Mouse (Mus musculus) kidney, adult 9 months (tissue): ENCODE measurements around the gene Atcay.

Experiments used
- DNase-seq: peaks from one replicate; pipeline ENCODE4 v3.0.0; 2022

Atcay gene

DNA sequence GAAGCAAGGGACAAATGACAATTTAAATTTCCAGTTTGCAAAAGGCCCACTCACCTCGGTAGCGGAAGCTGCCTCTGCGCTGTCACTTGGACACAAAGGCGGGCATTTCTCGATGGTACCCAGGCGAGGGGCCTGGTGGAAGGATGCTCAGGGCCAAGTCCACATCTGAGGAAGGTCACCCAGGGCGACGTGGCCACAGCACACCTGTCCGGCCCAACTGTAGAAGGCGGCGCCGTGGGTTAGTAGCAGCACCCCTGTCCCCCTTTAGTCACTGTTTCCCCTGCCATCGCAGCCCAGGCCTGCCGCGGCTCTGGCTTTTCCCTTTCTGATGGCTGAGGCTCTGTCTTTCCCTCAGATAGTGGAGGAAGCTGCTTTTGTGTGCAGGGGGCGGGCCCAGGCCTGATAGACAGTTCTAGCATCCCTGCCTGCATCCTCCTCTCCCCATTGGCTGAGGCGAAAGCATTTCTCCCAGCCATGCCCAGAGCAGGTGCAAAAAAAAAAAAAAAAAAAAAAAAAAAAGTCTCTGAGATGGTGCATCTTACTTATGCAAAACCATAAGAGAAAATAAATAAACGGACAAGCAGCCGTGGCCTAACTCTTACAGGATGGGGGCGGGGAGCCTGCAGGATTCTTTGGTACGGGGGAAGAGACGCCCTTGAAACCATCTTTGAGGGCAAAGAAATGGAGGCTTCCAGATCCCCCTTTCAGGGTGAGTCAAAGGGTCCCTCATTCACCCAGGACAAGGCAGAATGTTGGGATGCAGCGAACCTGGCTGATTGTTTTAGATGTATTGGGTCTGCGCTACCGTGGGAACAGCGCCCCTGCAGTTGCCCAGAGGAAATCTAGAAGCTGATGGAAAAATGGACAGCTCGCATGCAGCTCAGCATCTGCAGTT lies at the start of gene Atcay:
TSS of gene Atcay (minus strand) at position 396 of the 895 bp plus-strand sequence.
- DNase-seq: no peak

DNA sequence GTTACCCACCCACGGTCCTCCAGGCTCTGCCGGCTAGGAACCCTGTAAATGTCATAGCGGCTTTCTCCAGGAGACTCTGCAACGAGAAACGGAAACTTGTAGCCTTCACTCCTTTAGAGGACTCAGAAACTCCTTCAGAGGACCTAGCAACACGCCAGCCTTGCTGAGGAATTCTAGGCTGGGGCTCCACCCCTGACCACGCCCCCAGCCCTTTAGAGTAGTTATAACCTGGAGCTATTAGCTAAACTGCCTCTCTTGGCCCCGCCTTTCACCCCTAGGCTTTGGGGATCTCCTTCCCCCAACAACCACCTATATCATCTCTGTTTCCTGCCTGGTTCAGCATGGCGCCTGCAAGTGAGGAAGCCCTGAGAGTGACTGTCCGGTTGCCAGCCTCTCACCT lies 48.9 kb upstream of the Atcay start:
- no peak for DNase-seq

DNA sequence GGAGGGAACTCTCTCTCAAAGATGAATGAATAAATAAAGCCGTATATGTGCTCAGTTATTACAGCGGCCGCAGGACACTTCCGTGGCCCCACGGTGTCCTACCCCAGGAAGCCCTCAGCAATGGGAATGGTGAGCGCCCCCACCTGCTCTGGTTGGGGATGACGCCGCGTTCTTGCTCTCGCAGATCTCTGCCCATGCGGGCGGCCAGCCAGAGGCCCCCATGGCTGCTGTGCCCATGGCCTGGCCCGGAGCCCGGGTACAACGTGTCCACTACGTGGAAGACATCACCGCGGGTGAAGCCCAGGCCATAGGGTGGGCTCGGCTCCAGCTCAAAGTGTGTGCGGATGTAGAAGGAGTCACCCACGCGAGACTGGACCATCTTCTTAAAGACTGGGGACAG lies 47.0 kb upstream of the Atcay start:
- DNase-seq: no peak

DNA sequence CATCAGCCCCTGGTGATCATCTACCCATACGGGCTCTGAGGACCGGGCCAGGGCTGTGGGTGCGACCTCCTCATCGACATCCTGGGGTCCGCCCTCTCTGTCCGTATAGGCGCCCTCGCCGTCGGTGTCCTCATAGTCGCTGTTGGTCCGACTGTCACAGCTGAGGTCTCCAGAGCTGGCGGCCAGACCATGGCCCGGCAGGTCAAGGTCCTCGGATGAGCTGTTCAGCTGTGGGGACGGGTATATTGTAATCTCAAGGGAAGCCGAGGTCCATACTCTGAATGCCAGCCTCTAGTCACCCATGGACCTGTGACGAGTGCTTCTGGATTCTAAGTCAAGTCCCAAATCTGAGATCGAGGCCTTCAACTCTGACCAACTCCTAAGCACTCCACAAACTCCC lies 43.2 kb upstream of the Atcay start:
- DNase-seq: no peak

DNA sequence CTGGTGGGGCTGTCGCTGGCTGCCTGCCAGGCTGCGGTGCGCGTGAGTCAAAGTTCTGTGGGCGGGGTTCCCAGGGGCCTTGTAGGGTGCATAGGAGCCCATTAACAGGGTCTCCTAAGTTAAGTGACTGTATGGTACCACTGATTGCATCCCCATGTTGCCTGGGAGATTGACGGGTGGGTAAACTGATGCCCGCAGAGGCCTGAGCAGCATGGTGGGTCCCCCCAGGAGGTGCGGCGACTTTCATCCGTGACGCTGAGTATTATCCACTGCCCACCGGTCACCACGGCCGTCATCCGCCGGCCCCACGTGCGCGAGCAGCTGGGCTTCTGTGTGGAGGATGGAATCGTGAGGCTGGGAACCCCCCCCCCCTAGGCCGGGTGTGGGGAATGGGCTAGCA lies 41.7 kb upstream of the Atcay start:
- no peak for DNase-seq

DNA sequence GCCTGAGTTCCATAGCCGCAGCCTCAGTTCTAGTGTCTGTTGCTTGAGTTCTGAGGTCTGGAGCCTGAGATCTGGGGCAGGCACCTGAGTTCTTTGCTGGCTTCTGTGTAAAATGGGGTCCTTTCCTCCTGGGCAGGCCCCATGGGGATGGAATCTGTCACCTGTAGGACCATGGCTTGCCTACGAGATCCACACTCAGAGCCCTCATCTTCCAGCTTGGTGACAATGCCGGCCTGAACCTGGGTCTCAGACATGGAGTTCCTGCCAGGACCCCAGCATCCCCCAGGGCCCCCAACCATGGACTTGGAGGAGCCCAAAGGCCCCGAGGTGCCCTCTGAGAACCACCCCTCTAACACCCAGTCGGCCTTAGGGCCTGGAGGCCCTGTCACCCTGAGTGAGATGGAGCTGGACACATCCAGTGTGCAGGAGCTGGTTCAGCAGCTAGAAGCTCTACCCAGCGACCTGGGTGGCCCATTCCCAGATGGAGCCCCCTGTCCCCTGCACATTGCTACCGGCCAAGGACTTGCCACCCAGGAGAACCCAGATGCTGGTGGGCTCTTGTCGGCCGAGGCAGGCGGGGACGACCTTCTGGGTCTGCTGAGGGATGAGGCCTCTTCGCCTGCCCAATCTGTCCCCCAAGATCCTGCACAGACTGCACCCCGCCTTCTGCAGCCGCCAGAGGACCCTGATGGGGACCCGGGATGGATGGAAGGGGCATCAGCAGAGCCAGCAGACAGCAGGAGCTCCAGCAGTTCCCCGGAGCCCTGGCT lies 38.2 kb upstream of the Atcay start:
- DNase-seq: no peak

DNA sequence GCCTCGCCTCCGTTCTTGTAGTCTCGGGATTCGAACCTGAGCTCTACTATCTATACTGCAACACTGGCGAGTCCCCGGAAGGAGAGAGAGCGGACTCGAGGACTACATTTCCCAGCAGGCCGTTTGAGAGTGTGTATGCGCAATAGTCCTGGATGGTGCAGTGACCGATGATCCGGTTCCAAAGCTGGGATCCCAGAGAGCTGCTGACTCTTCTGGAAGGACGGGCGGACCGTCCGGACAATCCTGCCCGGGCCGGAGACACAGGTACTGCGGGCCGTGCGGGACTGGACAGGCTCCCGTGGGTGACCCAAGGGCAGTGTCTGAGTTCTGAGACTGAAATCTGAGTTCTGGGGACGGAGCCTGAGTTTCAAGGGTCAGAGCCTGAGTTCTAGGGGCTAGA lies 37.4 kb upstream of the Atcay start:
- peak; percentile 96 for DNase-seq

DNA sequence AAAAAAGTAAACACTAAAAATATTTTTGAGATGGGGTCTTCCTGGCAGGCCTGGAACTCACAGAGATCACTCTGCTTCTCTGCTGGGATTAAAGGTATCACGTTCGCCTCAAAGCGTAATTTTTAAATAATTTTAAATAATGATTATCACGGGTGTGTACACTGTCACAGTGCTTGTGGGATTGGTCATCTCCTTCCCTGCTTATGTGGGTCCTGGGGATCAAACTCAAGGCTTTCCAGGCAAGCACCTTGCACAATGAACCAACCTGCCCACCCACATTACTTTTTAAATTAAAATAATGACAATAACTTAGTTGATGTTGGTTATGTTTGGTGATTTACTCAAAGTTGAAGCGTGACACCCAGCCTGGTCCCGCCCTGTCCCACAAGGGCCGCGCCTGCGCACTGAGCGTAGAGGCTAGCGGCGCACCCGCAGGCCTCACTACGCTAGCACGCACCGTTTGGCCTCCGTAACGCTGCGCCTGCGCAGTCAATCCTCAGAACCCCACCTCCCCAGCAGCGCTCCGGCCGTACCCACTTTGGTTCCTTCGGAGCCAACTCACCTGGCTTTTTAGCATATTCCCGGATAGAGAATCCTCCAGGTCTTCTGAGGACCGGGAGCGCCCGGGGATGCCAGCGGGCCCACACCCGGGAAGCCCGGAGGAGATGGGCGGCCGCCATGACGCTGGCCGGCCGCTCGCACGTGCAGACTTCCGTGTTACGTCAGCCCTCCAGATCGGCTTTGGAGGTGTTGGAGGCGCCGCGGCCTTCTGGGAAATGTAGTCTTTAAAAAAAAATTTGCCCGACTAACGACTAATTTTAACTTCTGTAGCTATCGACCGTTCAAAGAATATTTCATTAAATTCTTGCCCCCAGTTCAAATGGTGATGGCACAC lies 35.8 kb upstream of the Atcay start, which contains the start of the genes Mrpl54 and Apba3:
TSS of gene Mrpl54 (minus strand) at position 724 of the 895 bp plus-strand sequence.
TSS of gene Apba3 (plus strand) at position 750 of the 895 bp plus-strand sequence.
- peak; percentile 97 for DNase-seq

DNA sequence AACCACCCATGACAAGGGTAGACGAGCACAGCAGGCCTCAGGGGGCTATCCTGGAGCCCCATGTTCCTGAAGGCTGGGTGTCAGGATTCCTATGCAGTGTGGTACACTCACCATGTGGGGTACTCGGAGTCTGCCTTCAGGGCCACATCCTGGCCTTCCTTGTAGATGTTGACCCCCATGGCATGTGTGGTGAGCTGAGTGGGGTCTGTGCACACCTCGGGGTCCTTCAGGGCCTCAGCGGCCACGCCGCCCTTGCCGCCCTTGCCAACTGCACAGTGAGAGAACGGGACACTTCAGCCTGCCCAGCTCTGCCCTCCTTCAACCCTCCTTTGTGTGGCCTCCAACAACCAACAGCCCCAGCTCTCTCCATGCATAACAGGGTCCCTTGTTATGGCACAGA lies 34.9 kb upstream of the Atcay start:
- DNase-seq: no peak

DNA sequence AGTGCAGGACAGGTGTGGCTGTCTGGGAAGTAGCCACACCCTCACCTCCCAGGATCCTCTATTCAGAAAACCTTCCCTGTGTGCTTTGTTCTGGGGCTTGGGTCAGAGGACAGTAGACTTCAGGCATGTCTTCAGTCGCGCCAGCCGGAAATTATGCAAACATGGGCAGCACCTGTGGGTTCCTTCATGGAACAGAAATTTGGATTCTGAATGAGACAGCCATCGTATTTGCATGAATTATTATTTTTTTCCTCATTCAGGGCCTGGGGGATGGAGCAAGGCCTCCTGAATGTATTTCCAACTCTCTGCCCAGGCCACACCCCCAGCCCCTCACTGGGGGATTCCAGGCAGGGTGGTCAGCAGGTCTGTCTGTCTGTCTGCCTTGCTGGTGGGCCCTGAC lies 30.4 kb upstream of the Atcay start:
- DNase-seq: no peak

DNA sequence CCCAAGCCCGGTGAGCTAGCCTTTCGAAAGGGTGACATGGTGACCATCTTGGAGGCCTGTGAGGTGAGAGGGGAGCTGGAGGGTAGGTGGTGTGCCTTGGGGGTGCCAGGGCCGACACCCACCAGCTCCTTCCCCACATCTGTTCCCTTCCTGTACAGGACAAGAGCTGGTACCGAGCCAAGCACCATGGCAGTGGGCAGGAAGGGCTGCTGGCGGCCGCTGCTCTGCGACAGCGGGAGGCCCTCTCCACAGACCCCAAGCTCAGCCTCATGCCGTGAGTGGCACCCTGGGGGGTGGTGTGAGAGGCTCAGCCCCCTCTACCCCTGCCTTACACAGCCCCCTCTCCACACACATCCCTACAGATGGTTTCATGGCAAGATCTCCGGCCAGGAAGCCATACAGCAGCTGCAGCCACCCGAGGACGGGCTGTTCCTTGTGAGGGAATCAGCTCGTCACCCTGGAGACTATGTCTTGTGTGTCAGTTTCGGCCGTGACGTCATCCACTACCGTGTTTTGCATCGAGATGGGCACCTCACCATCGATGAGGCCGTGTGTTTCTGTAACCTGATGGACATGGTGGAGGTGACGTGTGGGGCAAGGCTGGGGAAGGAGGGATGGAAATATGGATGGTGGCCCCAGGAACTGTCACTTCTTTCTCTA lies 28.7 kb upstream of the Atcay start:
- DNase-seq: no peak

DNA sequence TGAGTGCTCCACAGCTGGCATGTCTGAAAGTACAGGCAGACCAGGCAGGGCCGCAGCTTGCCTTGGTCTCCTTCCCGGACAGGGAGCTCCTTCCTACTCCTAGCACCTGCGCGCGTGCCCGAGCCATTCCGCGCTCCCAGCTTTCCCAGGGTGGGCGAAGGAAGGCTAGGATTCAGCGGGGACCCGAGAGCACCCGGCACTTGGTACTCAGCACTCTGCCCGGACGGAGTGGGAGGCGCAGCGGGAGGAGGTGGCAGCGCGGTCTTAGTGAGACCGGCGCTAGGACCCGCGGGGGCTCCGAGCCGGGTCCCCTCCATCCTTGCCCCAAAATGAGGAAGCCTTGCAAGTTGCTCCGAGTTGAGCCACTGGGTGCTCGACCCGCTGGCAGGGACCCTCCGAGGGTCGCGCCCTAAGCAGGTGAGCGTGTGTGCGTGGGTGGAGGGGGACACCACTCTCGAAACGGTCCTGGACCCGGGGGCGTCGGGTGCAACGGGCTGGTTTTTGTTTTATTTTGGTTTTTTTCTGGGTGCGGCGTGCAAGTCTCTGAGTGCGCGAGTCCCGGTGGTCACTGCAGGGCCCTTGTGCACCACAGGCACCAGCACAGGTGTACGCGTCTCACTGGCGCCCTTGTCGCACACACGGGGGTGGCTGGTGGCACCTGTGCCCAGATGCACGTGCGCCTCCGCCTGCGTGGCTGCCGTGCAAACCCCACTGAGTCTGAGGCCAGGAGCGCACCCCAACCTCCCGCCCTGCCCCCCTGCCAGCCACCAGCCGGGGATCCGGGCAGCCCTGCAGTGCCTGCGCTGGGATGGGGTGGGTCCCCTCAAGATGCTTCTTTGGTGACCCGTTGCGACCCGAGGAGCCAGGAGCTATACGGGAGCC lies 26.8 kb upstream of the Atcay start:
- no peak for DNase-seq

DNA sequence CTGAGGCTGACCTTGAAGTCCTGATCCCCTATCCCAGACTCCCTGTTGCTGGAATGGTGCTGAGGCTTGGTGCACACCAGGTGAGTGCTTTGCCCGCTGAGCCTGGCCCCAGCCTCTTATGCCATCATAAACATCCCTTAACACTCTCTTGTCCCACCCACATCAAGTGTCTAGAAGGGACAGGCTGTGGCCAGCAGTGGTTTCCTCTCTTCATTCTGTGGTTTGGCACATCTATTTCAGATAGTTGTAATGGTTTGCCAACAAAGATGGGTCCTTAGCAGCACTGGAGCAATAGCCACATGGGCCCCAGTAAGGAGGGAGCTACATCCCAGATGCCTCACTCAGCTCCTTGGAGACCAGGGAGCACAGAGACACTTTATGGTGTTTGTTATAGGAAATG lies 24.3 kb upstream of the Atcay start:
- no peak for DNase-seq

DNA sequence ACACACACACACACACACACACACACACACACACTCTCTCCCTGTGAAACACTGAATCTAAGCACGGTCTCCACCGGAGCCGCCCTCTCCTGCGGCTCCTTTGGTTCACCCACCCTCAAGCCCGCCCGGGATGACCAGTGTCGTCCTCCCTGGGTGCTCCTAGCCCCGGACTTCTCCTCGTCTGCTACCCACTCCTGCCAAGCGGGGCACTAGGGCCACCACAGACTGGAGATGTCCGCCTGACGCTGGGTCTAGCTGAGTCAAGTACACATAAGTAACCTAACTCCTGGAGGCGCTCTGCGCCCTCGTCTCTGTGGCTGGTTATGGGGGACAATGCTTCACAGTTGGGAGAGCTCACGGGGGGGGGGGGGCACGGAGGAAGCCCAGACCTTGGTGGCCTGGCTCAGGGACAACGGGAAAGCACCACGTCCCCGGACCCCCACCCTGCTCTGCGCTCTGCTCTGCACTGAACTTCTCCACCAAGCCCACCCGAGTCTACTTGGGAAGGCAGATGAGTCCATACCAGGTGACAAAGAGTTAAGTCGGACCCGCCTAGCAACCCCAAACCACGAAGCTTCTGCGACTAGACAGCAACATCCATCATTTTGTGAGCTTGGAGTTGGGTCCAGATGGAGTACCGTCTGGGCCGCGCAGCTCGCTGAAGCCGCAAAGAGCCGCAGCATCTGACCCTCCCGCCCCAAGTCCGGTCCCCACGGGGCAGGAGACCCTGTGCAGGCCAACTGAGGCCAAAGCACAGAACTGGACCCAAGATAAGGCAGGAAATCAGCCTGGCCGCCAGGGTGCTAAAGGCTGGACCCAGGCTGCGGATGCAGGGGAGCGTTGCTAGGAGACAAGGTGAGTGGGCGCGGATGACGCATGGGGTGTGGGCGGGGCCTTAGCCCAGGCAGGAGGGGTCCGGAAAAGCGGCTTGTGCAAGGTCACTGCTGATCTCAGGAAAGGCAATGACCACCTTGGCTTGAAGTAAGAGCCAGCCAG lies 22.1 kb upstream of the Atcay start, which contains the start of gene Matk:
TSS of gene Matk (plus strand) at position 512 of the 996 bp plus-strand sequence.
- no peak for DNase-seq

DNA sequence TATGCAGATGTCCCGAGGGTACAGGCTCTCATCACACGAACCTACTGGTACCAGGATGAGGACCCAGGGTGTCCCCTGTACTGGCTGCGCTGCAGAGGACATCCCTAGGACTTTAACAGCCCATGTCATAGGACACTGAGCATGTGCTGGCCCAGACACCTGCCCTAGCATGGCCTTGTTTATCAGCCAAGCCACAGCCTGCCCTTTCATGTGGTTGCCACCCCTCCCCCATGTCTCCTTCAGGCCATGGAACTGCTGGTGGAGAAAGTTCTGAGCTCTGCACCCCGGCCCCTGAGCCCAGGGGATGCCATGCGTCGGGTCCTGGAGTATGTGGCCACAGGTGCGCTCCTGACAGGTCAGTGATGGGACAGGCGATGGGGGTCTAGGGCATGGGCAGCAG lies 18.8 kb upstream of the Atcay start:
- no peak for DNase-seq

DNA sequence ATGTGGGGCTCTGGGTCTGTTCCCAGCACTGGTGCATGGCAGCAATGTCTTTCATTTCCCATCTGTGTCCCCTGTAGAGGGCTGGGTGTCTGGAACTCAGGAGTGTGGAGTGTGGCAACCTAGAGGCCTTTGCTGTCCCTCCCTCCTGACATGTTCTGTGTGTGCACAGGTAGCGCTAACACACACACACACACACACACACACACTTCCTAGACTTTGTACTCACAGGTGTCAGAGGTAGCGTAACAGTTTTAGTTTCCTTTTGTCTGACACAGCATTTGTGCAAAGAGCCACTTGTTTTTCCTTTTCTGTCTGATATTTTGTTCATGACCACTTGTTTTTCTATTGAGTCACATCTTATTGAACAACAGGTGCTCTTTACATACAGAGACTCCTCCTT lies 17.2 kb upstream of the Atcay start:
- DNase-seq: no peak

DNA sequence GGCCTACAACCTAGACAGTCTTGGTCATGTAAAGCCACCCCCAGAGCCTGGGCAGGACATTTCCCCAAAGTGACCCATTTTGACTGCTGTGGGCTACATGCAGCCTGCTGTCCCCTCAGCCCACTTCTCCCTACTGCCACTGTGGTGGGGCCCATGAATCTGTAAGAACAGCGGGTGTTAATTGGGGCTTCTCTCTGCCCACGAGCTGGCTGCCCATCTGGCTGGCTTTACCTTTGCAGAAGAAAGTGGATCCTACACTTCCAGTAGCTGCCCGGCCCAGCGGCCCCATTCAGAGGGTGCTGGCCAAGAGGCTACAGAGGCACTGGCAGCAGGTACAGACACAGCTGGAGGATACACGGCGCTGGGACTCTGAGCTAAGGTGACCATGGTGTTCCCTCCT lies 14.5 kb upstream of the Atcay start:
- DNase-seq: no peak

DNA sequence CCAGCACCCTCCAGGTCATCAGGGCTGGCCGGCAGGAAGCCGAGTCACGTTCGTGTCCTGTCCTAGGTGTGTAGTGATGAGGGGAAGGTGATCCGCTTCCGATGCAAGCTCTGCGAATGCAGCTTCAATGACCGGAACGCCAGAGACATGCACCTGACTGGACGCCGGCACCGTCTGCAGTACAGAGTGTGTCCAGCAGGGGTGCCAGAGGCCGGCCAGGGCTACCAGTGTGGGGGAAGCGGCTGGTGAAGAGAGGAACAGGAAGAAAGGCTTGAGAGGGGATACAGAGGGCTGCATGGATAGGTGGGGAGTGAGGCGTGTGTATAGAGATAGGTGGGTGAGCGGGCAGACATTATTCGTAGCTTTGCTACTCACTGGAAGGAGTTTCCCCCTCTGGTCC lies 14.0 kb upstream of the Atcay start:
- DNase-seq: peak; percentile 79

DNA sequence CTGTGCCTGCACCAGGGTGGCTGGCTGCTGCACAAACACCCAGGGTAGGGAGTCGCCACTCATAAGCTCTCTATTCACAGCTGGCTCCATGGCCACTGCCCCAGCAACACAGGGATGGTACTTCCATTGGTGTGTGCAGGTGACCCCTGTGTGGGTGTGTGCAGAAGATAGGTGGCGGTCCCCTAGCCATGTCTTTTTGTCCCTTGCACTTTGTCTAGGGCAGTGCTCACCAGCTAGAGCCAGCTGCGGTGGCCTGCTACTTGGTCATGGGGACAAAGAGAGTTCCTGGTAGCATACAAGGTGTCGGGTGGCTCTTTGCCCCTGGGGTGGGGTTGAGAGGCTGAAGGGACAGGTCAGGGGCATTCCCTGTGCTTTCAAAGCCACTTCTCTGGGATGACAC lies 13.5 kb upstream of the Atcay start:
- no peak for DNase-seq

DNA sequence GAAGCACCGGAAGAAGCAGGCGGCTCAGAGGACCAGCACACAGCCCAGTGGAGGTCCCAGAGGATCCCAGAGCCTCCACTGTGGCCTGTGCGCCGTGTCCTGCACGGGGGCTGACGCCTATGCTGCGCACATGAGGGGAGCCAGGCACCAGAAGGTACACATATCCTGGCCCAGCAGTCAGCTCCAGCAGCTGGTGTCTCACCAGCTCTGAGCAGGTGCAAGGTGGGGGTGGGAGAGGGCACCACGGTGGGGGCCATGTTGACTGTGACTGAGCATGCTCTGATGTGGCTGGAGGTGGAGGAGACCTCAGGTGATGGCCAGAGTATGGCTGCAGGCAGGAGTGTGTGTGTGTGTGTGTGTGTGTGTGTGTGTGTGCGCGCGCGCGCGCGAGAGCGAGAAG lies 11.4 kb upstream of the Atcay start:
- no peak for DNase-seq
